Mouse (Mus musculus): ENCODE results near the gene Taf11.

DNA sequence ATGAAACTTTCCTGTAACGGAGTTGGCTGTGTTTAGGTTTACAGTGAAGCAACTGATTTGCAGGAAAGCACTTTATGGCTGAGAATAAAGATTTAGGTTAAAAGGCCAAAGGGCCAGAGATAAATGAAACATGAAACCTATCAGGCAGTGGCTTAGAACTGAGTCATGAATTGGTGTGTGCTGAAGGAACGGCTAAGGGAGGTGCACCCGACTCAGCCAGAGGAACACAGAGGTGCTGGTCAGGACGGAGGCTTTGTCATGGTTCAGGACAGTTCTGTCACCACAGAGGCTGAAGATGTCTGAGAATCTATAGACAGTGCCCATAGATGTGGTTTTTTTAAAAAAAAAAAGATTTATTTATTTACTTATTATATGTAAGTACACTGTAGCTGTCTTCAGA lies 5.1 kb upstream of the Taf11 start:
- no peak for TF ChIP-seq CTCF (IDR thresholded peaks at IDR 0.05)
- TF ChIP-seq EP300 (IDR thresholded peaks at IDR 0.05), result no peak

Measured in lung, postnatal 0 days (tissue).